Mouse (Mus musculus) spleen, adult 2 months (tissue): ENCODE measurements around the gene Nrxn3.

ENCODE experiments used
- CTCF ChIP-seq: fragments of 200-500 bp; IDR thresholded peaks from 2 replicates; pipeline ENCODE4 v1.5.1; 2011; ENCODE audit warnings: mild to moderate bottlenecking, inconsistent platforms; ENCODE audit not compliant: insufficient read depth, insufficient read length, insufficient replicate concordance; ENCODE audit errors: extremely low read depth
- POLR2A ChIP-seq: fragments of 200-500 bp; IDR thresholded peaks from 2 replicates; pipeline ENCODE4 v1.6.1; 2011; ENCODE audit warnings: low read depth, low read length, inconsistent platforms

DNA sequence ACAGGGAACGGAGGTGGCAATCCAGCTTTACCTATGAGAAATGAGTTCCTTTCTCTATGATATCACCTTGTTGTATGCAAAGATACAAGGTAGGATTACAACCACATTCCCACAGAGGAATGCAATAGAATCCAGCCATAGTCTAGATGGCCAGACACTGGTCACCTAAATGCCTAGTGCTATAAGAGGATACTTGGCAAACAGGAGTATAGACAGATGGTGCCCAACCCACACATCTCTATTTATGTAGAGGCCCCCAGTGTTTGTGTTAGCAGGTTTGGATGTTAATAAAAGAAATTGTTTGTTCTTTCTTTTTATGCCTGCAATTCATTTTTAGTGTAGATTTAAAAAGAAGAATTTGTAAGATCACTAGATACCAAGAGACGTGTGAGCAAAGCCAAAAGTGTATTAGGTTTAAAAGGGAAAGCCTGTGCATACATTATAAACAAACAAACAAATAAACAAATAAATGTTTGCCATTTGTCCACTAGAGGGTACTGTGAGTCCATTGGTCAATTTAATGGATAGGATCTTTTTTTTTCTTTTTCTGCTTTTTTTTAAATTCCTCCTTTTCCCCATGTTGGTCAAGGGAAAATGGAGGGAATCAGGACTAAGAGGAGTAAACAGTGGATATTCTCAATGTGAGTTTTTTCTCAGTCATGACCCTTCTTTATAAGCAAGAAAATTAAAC lies 832.2 kb downstream of the Nrxn3 start:
- no peak for TF ChIP-seq CTCF
- no peak for TF ChIP-seq POLR2A
